Mouse (Mus musculus) olfactory bulb, adult 2 months (tissue): ENCODE results near the gene Piwil1. TPM values are rescaled to one million over a fixed set of nuclear protein-coding genes. Genes with fewer than 3 reads are reported as not detected.

Source experiments
- H3K27ac ChIP-seq: fragments of 200-500 bp; 2 replicates; pipeline ENCODE4 v1.5.1; 2012; ENCODE audit warnings: low read depth, low read length; ENCODE audit not compliant: insufficient read depth
- H3K4me1 ChIP-seq: fragments of 200-500 bp; 2 replicates; pipeline ENCODE4 v1.6.1; 2012; ENCODE audit warnings: low read length; ENCODE audit not compliant: control insufficient read depth, insufficient read depth
- H3K4me3 ChIP-seq: fragments of 200-500 bp; 2 replicates; pipeline ENCODE4 v1.5.1; 2012; ENCODE audit warnings: mild to moderate bottlenecking, low read depth, low read length, moderate library complexity; ENCODE audit not compliant: insufficient read depth
- CTCF ChIP-seq: fragments of 200-500 bp; IDR thresholded peaks from 2 replicates; pipeline ENCODE4 v1.5.1; 2012; ENCODE audit warnings: low read depth, mild to moderate bottlenecking, low read length, moderate library complexity; ENCODE audit not compliant: insufficient read depth
- POLR2A ChIP-seq: fragments of 200-500 bp; IDR thresholded peaks from 2 replicates; pipeline ENCODE4 v1.6.1; 2012; ENCODE audit warnings: mild to moderate bottlenecking, low read depth, low read length, moderate library complexity; ENCODE audit not compliant: insufficient read depth
- WGBS: fragments of 180-500 bp; shearing (Covaris S2); methylation state at CpG from one replicate; pipeline ENCODE4 v1.1.7; 2018; 5-methylcytosine and 5-hydroxymethylcytosine counted together
- polyA plus RNA-seq: library from polyadenylated mRNA; stranded (reverse); fragments of >200 nt; gene quantifications from 2 replicates; pipeline ENCODE4 v1.2.4, GENCODE M21; 2012; ENCODE audit warnings: low replicate concordance; ENCODE audit not compliant: missing spikeins, insufficient read depth, insufficient read length

Piwil1 gene
- not detected in 2 replicates for polyA plus RNA-seq

- H3K4me1 ChIP-seq, result peaks cover 2% of the 10 kb centered on the region
- H3K4me3 ChIP-seq, result no peak within 1 kb of the TSS
- no peak within 1 kb of the TSS for H3K27ac ChIP-seq
- WGBS, result 88% methylated on average over 4 of the region's 4 CpGs
- TF ChIP-seq POLR2A (no peak), CTCF (no peak)
These were observed at the start of gene Piwil1 for GRCm38 (mm10) chr5:128702224-128702623. Gene Piwil1 (plus strand): TSS chr5:128702524.

GRCm38 (mm10) chr5:128656496-128657135, 45.7 kb upstream of the Piwil1 start:
- H3K4me1 ChIP-seq, result peaks cover 14% of the 10 kb centered on the region; the same call in 1 of the 2 replicates
- H3K27ac ChIP-seq, result no peak overlapping the region
- no peak for TF ChIP-seq CTCF
- 25% methylated on average over 22 of the region's 22 CpGs for WGBS
- no peak overlapping the region for H3K4me3 ChIP-seq

GRCm38 (mm10) chr5:128660101-128660500, 42.2 kb upstream of the Piwil1 start:
- no peak for TF ChIP-seq POLR2A
- no peak for TF ChIP-seq CTCF
- H3K4me3 ChIP-seq, result no peak overlapping the region
- H3K27ac ChIP-seq, result no peak overlapping the region
- H3K4me1 ChIP-seq, result peaks cover 14% of the 10 kb centered on the region; the same call in 1 of the 2 replicates
- WGBS, result 35% methylated on average over 8 of the region's 8 CpGs

DNA sequence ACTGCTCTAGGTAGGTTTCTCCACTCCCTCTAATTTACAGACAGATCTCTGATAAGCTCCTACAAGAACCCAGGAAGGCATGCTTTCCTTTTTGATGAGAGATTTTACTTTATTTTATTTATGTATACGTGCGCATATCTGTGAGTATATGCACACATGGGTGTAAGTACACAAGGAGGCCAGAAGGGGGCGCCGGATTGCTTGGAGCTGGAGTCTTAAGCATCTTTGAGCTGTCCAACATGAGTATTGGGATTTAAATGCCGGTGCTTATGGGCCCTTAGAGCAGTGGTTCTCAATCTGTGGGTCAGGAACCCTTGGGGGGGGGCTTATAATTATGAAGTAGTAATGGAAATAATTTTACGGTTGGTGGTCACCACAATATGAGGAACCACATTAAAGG, 39.4 kb upstream of the Piwil1 start:
- 97% methylated on average over 6 of the region's 6 CpGs for WGBS
- Histone ChIP-seq H3K4me1 (peaks cover 6% of the 10 kb centered on the region; the same call in 1 of the 2 replicates), H3K4me3 (no peak overlapping the region), H3K27ac (no peak overlapping the region)
- TF ChIP-seq POLR2A (no peak), CTCF (no peak)

DNA sequence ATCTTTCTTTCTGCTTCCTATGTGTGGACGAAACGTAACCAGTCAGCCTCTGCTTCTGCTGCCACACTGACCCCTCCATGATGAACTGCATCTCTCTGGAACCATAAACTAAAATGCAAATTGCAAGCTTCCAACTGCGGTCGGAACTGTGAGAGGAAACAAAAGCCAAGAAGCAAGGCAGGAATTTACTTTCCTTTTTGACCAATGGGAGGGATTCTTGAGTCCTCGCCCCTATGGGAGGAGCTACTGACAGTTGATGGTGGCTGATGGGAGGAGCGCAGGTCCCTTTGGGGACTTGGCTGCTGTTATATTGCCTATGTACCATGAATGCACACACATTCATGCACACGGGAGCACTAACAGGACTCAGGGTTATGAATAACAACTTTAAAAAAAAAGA, 38.3 kb upstream of the Piwil1 start:
- TF ChIP-seq POLR2A (no peak), CTCF (no peak)
- no peak overlapping the region for H3K27ac ChIP-seq
- WGBS, result 76% methylated on average over 7 of the region's 7 CpGs
- H3K4me3 ChIP-seq, result no peak overlapping the region
- H3K4me1 ChIP-seq, result peaks cover 6% of the 10 kb centered on the region; the same call in 1 of the 2 replicates

DNA sequence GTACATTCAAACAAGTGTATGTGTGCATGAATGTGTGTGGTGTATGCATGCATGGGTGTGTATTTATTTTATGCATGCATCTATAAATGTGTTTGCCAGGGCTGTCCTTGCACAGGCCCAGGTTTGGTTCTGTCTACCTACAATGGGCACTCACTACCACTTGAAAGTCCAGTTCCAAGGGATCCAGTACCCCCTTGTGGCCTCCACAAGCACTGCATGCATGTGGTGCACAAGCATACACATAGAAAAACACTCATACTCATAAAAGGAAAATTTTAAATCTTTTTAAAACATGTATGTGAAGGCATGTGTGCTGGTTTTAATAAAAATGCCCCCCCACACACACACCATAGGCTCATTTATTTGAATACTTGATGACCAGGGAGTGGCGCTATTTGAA, 37.3 kb upstream of the Piwil1 start:
- Histone ChIP-seq H3K4me3 (no peak overlapping the region), H3K4me1 (peaks cover 3% of the 10 kb centered on the region; the same call in 1 of the 2 replicates), H3K27ac (no peak overlapping the region)
- TF ChIP-seq CTCF (no peak), POLR2A (no peak)
- WGBS, result 97% methylated on average over 1 of the region's 1 CpGs

DNA sequence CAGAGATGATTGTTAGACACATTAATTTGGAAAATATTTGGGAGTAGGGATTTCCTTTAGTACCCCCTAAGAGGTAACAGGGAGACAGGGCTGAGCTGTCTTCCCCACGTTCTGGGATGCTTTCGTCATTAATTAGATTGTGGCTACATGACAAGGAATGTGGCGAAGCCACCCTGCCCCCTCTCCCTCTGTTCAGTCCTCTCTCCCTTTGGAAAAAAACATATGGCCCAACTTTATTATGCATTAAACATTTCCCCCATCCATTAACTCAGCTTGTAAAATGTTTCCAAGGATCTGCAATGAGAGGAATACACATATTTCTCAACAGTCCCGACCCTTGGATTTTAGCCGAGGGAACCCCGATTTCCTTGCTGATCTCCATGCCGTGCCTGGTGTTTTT, 35.0 kb upstream of the Piwil1 start:
- 64% methylated on average over 7 of the region's 7 CpGs for WGBS
- TF ChIP-seq POLR2A (no peak), CTCF (no peak)
- Histone ChIP-seq H3K27ac (no peak overlapping the region), H3K4me1 (no peaks in the 10 kb centered on the region), H3K4me3 (no peak overlapping the region)

GRCm38 (mm10) chr5:128674124-128674523, 28.2 kb upstream of the Piwil1 start:
- Histone ChIP-seq H3K4me1 (no peaks in the 10 kb centered on the region), H3K27ac (no peak overlapping the region), H3K4me3 (no peak overlapping the region)
- TF ChIP-seq CTCF, result no peak
- TF ChIP-seq POLR2A, result no peak
- WGBS, result 65% methylated on average over 9 of the region's 9 CpGs

GRCm38 (mm10) chr5:128677373-128677772, 25.0 kb upstream of the Piwil1 start:
- Histone ChIP-seq H3K4me3 (no peak overlapping the region), H3K27ac (no peak overlapping the region), H3K4me1 (no peaks in the 10 kb centered on the region)
- 94% methylated on average over 4 of the region's 4 CpGs for WGBS
- TF ChIP-seq CTCF, result no peak
- TF ChIP-seq POLR2A, result no peak

DNA sequence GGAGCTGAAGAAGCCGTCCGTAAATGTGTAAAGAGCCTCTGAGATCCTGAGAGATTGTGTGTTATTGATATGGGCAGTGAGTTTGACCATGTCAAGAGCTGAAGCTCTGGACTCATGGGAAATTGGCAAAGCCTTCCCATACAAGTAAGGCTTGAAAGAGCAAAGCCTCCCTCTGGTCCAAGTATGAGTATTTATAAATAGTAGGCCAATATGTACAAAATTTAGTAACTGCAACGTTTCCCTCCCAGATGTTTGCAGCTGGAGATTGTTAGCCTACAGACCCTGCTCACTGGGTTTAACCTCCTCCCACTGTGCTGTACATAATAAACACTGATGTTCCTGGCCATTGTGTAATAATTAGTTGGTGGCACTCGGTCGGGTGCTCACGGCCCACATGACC, 24.5 kb upstream of the Piwil1 start:
- no peak overlapping the region for H3K27ac ChIP-seq
- whole genome bisulfite sequencing, result 82% methylated on average over 6 of the region's 6 CpGs
- no peaks in the 10 kb centered on the region for H3K4me1 ChIP-seq
- TF ChIP-seq CTCF (no peak), POLR2A (no peak)
- H3K4me3 ChIP-seq, result no peak overlapping the region
